Mouse (Mus musculus) hindbrain, embryonic 11.5 days (tissue): ENCODE data around the gene Ncstn. TPM values are rescaled to one million over a fixed set of nuclear protein-coding genes. Genes with fewer than 3 reads are reported as not detected.

Source experiments
- ATAC-seq: fragments of 200-750 bp; cut with Nextera tagmentation; 2 replicates; pipeline ENCODE4 v1.8.0; 2017; ENCODE audit warnings: mild to moderate bottlenecking, moderate TSS enrichment, moderate library complexity; ENCODE audit not compliant: low FRiP score
- DNase-seq: peaks from one replicate; pipeline ENCODE4 v3.0.0-alpha.2; 2015; ENCODE audit warnings: low spot score
- H3K27ac ChIP-seq: fragments of 300-500 bp; sonication (generic); 2 replicates; pipeline ENCODE4 v1.5.1; 2014; ENCODE audit warnings: mild to moderate bottlenecking, low read depth, low read length
- H3K27me3 ChIP-seq: fragments of 300-500 bp; sonication (generic); 2 replicates; pipeline ENCODE4 v1.6.1; 2014; ENCODE audit warnings: mild to moderate bottlenecking, low read length, moderate library complexity, mixed read lengths; ENCODE audit not compliant: control insufficient read depth, insufficient read depth
- H3K36me3 ChIP-seq: fragments of 300-500 bp; sonication (generic); 2 replicates; pipeline ENCODE4 v1.6.1; 2014; ENCODE audit warnings: mild to moderate bottlenecking, low read length, moderate library complexity, mixed read lengths; ENCODE audit not compliant: control insufficient read depth, insufficient read depth
- H3K4me1 ChIP-seq: fragments of 300-500 bp; sonication (generic); replicated peaks from 2 replicates; pipeline ENCODE4 v1.6.1; 2014; ENCODE audit warnings: low read length, mixed read lengths; ENCODE audit not compliant: control insufficient read depth, insufficient read depth
- H3K4me2 ChIP-seq: fragments of 300-500 bp; sonication (generic); replicated peaks from 2 replicates; pipeline ENCODE4 v1.6.1; 2014; ENCODE audit warnings: mild to moderate bottlenecking, low read depth, low read length
- H3K4me3 ChIP-seq: fragments of 300-500 bp; sonication (generic); 2 replicates; pipeline ENCODE4 v1.5.1; 2014; ENCODE audit warnings: low read depth, low read length
- H3K9ac ChIP-seq: fragments of 300-500 bp; sonication (generic); 2 replicates; pipeline ENCODE4 v1.6.1; 2014; ENCODE audit warnings: low read depth, low read length
- H3K9me3 ChIP-seq: fragments of 300-500 bp; sonication (generic); 2 replicates; pipeline ENCODE4 v1.6.1; 2016; ENCODE audit warnings: low read length; ENCODE audit not compliant: control insufficient read depth
- WGBS: fragments of 180-500 bp; shearing (Covaris S2); extraction: QIAGEN DNeasy Blood & Tissue Kit; methylation state at CpG from one replicate; pipeline ENCODE4 v1.1.7; 2014; 5-methylcytosine and 5-hydroxymethylcytosine counted together
- polyA plus RNA-seq: library from polyadenylated mRNA; unstranded; fragments of >200 nt; fragmentation: Nextera tagmentation; extraction: Ambion mirVana; gene quantifications from 2 replicates; pipeline ENCODE4 v1.2.1, GENCODE M21; 2014

The Ncstn gene
- polyA plus RNA-seq, 1 experiment from 2014 or later = 120 TPM

DNA sequence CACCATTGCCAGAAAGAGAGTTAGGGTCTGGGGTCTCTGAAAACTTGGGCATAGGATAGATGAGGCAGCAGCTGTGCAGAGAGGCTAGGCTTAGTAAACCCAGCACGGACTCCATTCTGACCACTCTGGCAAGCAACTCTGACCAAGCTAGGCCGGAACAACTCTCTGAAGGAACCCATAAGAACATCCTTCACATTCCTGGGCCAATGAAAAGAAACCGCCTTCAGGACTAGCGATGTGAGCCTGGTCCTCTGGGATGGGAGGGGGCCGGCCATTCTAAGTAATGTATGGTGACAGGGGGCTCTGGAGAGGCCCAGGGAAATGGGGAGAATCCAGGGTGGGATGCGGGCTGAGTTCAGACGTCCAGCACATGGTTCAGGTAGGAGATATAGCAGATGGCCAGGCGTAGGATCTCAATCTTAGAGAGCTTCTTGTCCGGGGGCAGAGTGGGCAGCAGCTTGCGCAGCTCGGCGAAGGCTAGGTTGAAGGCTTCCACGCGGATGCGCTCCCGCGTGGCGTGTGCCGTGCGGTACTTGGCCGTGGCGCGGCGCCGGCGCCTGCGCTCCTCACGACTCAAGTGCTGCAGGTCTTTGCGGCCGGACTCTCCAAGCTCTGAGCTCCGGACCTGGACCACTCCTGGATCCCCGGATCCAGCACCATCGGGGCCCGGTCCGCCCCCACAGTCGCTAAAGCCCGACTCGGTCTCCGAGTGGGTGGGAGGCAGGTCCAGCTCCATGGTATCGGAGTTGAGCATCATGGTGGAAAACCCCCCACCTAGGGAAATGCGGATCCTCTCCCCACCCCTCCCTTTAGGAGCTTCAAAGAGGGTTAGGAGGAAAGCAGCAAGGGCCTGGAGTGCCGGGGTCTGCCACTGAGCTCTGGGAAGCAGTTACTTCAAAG is 28.8 kb downstream of the Ncstn start:
- peaks cover 3% of the 10 kb centered on the region; the same call in 1 of the 2 replicates for H3K27me3 ChIP-seq
- peaks cover 19% of the 10 kb centered on the region for H3K4me1 ChIP-seq
- 3% methylated on average over 42 of the region's 42 CpGs for WGBS
- peak overlapping the region; percentile 72 for H3K4me2 ChIP-seq
- no peak for ATAC-seq
- H3K9me3 ChIP-seq = no peaks in the 10 kb centered on the region
- H3K36me3 ChIP-seq = no peaks in the 10 kb centered on the region
- H3K27ac ChIP-seq = peak overlapping the region; percentile 31; the same call in 1 of the 2 replicates
- peak overlapping the region; percentile 45 for H3K4me3 ChIP-seq
- no peak for DNase-seq
- H3K9ac ChIP-seq = peak overlapping the region; percentile 61

DNA sequence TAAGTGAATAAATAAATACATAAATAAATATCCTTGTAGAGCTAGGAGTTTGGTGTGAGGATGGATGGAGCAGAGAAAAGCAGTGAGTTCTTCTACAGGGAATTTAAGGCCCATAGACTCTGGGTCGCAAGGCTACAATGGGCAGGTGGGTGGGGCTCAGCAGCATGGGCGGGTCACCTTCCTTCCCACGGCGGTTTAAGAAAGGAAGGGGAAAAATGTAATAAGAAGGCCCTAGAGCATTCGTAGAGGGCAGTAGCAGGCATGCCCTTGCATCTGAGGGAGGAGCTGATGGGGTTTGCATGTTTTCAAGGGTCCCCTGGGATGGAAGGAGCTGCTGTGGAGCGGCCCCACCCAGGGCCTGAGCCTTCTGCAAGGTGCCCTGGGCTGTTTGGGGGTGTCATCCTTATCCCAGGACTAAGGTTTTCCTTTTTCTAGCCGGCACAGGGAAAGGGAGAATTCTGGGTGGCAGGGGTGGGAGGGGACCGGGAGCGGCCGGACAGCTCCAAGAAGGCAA is 29.8 kb downstream of the Ncstn start:
- H3K27ac ChIP-seq = no peak overlapping the region; the same call in 1 of the 2 replicates
- H3K4me1 ChIP-seq = peaks cover 18% of the 10 kb centered on the region
- H3K9ac ChIP-seq = no peak overlapping the region
- H3K27me3 ChIP-seq = peaks cover 3% of the 10 kb centered on the region; the same call in 1 of the 2 replicates
- H3K4me3 ChIP-seq = peak overlapping the region; percentile 45; the same call in 1 of the 2 replicates
- WGBS = 5% methylated on average over 10 of the region's 10 CpGs
- ATAC-seq (no peak), DNase-seq (no peak)
- peak overlapping the region; percentile 72 for H3K4me2 ChIP-seq
- no peaks in the 10 kb centered on the region for H3K9me3 ChIP-seq
- no peaks in the 10 kb centered on the region for H3K36me3 ChIP-seq

DNA sequence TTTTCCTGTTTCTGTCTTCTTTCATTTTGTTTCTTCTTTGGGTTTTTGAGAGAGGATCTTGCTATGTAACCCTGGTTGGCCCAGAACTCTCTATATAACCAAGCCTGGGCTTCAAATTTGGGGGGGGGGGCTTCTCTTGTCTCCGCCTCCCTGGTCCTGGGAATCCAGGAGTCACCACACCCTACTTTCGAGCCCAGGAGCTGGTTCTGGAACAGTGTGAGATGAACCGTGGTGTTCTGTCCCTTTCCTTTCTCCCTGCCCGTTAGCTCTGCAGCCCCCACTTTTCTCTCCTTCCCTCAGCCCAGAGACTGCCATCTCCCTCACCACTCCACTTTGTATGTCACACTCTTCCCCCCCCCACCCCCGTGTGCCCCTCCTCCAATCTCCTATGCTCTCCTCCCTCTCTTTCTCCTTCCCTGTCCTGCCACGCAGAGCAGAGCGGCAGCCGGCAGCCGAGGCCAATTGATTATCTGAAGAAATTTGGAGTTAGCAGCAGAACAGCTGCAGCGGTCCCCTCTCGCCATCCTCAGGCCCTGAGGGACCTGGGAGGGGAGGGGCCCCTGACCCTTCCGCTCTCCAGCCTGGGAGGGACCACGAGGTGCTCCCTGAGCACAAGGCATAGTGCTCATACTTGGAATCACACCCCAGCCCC is 33.3 kb downstream of the Ncstn start:
- H3K27me3 ChIP-seq = peaks cover 3% of the 10 kb centered on the region; the same call in 1 of the 2 replicates
- H3K4me2 ChIP-seq = peak overlapping the region; percentile 7
- H3K9me3 ChIP-seq = no peaks in the 10 kb centered on the region
- WGBS = 14% methylated on average over 13 of the region's 13 CpGs
- peak; percentile 78 for ATAC-seq
- DNase-seq = peak; percentile 79
- no peaks in the 10 kb centered on the region for H3K36me3 ChIP-seq
- H3K27ac ChIP-seq = peak overlapping the region; percentile 92
- peak overlapping the region; percentile 50 for H3K9ac ChIP-seq
- H3K4me3 ChIP-seq = no peak overlapping the region
- H3K4me1 ChIP-seq = peaks cover 18% of the 10 kb centered on the region

DNA sequence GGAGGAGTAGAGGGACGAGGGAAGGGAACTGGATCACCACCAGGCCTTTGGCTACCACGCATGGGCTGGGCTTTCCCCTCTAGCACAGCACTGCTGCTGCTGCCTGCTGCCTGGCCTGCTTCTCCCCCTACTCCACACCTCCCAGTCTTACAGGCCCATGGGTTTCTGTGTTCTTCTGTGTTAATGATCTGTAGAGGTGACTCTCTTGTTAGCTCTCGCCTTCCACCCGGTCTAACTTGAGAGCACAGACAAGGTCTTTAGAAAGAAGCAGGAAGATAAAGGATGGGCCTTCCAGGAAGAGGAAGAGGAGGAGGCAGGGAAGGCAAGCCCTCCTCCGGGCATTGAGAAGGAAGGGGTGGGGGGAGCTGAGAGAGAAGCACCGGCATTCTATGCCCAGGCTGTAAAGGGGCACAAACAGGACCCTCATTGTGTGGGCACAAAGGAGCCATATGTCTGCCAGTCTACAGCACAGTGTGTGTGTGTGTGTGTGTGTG is 34.3 kb downstream of the Ncstn start:
- Histone ChIP-seq H3K36me3 (no peaks in the 10 kb centered on the region), H3K27ac (peak overlapping the region; percentile 92), H3K4me1 (peaks cover 12% of the 10 kb centered on the region), H3K9me3 (no peaks in the 10 kb centered on the region), H3K4me3 (no peak overlapping the region), H3K4me2 (peak overlapping the region; percentile 14; the same call in 1 of the 2 replicates), H3K27me3 (no peaks in the 10 kb centered on the region), H3K9ac (peak overlapping the region; percentile 56)
- 16% methylated on average over 6 of the region's 6 CpGs for WGBS
- ATAC-seq = peak; percentile 64
- peak; percentile 54 for DNase-seq

DNA sequence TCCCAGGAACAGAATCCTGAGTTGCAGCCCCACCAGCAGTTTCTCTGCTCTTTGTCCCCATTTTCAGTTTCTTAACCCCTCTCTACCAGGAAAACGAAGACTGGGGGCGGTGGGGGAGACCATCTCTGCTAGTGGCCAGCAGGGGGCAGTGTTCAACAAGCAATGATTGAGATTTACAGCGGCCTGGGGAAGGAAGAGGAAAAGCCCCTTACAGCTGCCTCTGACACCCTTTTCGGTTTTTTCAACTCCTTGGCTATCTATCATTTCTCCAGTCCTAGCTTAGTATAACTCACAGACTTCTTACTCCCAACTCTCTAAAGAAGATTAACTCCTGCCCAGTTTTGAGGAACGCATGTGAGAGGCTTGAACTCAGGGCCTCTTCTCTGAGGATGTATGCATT is 35.7 kb downstream of the Ncstn start:
- ATAC-seq = peak; percentile 11; the same call in 1 of the 2 replicates
- Histone ChIP-seq H3K9ac (no peak overlapping the region), H3K4me2 (no peak overlapping the region)

DNA sequence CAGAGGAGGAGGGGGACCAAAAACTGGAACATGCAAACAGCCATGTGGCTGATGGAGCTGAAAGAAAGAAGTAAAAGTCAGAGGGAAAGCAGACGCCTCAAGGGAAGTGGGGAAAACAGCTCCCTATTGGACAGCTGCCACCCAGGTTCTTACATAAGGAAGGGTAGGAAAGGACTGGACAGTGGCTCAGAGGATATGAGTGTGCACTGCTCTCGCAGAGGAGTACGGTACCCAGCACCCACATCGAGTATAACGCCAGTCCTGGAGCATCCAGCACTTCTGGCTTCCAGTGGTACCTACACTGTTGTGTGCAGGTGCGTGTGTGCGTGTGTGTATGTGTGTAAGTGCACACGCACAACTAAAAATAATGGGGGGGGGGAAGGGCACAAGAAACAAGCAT is 36.2 kb downstream of the Ncstn start:
- no peaks in the 10 kb centered on the region for H3K9me3 ChIP-seq
- no peaks in the 10 kb centered on the region for H3K27me3 ChIP-seq
- H3K36me3 ChIP-seq = no peaks in the 10 kb centered on the region
- H3K4me1 ChIP-seq = peaks cover 12% of the 10 kb centered on the region
- H3K4me2 ChIP-seq = no peak overlapping the region
- no peak for ATAC-seq
- no peak overlapping the region for H3K4me3 ChIP-seq
- H3K9ac ChIP-seq = no peak overlapping the region
- DNase-seq = no peak
- WGBS = 72% methylated on average over 8 of the region's 8 CpGs
- no peak overlapping the region for H3K27ac ChIP-seq

More for the DNA sequence above, 35.7 kb downstream of the Ncstn start:
- H3K9me3 ChIP-seq = no peaks in the 10 kb centered on the region
- H3K4me1 ChIP-seq = peaks cover 12% of the 10 kb centered on the region
- no peaks in the 10 kb centered on the region for H3K36me3 ChIP-seq
- no peaks in the 10 kb centered on the region for H3K27me3 ChIP-seq
- no peak overlapping the region for H3K27ac ChIP-seq
- no peak overlapping the region for H3K4me3 ChIP-seq
- 12% methylated on average over 5 of the region's 5 CpGs for WGBS
- DNase-seq = peak; percentile 92

DNA sequence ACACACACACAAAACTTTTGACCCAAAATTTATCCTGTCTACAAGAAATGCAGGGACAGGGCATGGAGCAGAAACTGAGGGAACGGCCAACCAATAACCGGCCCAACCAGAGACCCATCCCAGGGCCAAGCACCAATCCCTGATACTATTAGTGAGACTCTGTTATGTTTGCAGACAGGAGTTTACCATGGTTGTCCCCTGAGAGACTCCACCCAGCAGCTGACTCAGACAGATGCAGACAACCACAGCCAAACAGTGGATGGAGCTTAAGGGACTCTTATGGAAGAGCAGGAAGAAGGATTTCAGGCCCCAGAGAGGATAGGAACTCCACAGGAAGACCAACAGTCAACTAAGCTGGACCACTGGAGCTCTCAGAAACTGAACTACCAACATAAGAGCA is 52.7 kb downstream of the Ncstn start:
- H3K27ac ChIP-seq = no peak overlapping the region
- DNase-seq (no peak), ATAC-seq (no peak)
- H3K36me3 ChIP-seq = no peaks in the 10 kb centered on the region
- H3K9me3 ChIP-seq = no peaks in the 10 kb centered on the region
- no peaks in the 10 kb centered on the region for H3K27me3 ChIP-seq
- no peak overlapping the region for H3K9ac ChIP-seq
- H3K4me2 ChIP-seq = no peak overlapping the region
- no peak overlapping the region for H3K4me3 ChIP-seq
- H3K4me1 ChIP-seq = peaks cover 5% of the 10 kb centered on the region
- WGBS = 89% methylated on average over 2 of the region's 2 CpGs

DNA sequence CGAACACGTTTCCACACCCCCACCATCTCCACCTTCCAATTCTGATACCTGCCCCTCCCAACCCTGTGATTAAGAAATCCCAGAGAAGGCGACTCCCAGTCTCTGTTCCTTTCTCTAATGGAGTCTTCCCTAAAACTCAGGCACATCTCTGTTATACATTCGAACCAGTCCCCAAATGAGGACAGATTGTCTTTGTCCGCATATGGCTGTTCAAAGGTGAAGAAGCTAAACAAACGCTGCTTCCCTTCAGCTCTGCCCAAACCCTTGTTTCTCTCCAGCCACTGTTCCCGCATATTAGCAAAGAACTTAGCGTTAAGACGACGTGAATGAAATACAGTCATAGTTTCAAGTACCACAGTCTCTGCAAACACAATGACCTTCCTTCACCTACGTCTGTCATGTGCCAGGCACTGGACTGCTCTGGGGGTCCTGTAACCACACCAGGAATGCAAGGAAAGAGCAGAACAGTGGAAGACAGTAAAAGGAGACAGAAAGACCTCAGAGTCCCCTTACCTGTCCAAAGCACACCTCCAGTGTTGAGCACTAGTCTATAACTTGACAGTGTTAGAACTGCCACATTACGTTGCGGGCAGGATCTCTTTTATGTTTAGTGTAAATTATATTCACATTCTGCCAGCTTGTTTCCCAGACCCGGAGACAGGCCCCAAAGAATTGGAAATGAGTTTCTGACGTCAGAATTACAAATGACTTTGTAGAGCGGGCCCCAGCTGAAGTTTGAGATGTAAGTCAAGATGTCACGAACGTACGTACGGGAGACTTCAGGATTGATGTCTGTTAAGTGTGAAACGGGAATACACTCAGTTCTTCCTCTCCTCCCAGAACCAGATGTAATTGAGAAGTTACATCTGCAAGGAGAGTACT is 54.0 kb downstream of the Ncstn start, which contains the start of gene Vangl2:
Vangl2 (minus strand) TSS at position 51 of the 882 bp plus-strand sequence.
- ATAC-seq (no peak), DNase-seq (no peak)
- peak within 1 kb of the TSS; percentile 49 for H3K9ac ChIP-seq
- WGBS = 37% methylated on average over 21 of the region's 21 CpGs
- no peaks in the 10 kb centered on the region for H3K9me3 ChIP-seq
- peak within 1 kb of the TSS; percentile 68 for H3K4me3 ChIP-seq
- no peaks in the 10 kb centered on the region for H3K36me3 ChIP-seq
- H3K27me3 ChIP-seq = no peaks in the 10 kb centered on the region
- peak within 1 kb of the TSS; percentile 93 for H3K27ac ChIP-seq
- H3K4me1 ChIP-seq = peaks cover 12% of the 10 kb centered on the region
- peak within 1 kb of the TSS; percentile 36 for H3K4me2 ChIP-seq
